Mouse (Mus musculus) A20 (cell line): Measurements from ENCODE around the gene Chrm2.

Experiments
- DNase-seq: peaks from one replicate; pipeline ENCODE4 v3.0.0-alpha.2; 2011; ENCODE audit warnings: low read depth, low spot score

Gene Chrm2

DNA sequence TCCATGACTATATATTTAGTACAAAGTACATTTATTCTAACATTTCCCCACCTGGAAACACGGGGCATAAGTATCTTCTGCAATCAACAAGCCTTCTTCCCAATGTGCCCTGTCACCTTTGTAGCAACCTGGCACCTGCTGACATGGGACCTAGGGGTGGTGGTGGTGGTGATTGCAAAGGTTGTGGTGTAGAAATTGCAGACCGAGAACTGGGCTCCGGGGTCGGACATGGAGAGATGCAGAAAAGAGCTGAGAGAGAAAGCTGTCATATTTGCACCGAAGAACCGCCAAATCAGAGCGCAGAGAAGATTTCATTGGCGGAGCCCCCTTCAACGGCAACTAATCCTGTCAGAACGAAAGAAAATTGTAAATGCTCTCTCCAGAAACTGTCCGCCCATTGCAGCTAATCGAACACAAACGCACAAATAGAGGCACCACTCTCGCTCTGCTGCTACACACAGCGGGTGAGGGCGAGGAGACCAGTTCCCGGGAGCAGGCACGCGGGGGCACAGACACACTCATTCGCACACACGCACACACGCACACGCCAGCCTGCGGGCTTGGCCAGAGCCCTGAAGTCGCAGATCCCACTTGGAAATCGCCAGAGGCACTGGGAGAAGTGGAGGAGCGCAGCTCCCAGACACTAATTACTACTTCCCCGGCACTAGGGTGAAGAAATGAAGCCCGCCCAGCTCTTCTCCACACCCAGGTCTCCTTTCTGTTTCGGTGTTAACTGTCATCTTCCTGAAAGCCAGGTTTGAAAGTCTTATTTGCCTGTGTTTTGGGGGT is at the start of gene Chrm2:
Gene Chrm2 (plus strand): TSS at position 473 of the 789 bp plus-strand sequence.
- no peak for DNase-seq

- no peak for DNase-seq
Observed at GRCm38 (mm10) chr6:36373983-36374382, 13.9 kb upstream of the Chrm2 start.

GRCm38 (mm10) chr6:36377936-36378335 is 9.9 kb upstream of the Chrm2 start:
- no peak for DNase-seq

DNA sequence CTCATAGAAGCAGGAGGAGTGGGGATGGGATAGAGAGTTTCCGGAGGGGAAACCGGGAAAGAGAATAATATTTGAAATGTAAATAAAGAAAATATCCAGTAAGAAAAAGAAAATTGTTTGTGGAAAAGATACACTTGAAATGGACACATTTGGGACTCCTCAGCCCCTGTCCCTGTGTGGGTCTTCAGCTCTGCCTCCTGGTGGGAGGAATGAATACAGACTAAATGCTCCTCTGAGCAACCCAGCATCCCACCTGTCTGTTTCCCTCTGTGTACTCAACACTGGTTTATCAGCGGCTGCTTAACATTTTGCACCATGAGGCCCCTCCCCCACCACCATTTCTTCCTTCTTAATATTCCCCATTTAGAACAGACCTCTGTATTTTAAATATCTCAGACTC is 3.8 kb upstream of the Chrm2 start:
- no peak for DNase-seq

DNA sequence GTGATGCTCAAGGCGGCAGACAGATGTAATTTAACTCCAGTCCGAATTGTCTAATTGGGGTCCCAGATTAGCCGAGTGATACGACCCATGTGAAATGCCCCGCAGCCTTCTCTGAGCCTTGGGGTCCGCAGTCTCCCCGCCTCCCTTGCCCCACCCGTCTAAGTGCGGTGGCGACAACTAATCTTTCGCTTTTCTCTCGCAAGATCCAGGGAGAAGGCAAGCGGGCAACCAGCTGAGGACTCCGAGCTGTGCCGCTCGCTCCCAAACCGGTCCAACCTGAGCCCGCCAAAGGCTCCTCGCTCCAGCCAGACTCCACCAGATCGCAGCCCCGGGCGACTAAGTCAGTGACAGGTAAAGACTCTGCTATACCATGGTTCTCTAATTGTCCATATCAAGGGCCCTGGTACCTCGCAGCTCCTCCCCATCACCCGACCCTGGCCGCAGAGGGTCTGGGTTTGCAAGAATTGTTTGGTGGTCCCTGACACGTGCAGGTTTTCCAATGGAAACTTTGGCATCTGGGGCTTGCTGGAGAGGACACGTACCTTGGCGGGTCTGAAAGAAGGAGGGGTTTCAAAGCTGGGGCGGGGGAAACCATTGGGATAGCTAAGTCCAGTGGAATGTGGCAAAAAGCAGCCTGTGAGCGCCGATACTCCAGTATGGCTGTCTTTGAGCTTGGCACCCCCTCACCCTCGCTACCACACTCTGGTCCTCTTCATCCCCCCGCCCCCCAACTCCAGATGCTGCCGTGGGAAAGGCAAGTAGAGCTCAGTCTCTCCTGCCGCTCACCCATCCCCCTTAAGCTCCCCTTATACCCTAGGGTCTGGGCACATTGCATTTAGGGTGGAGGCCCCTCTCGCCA is 746 bp downstream of the Chrm2 start:
- DNase-seq = no peak

GRCm38 (mm10) chr6:36389260-36389965 is 1.5 kb downstream of the Chrm2 start:
- no peak for DNase-seq

GRCm38 (mm10) chr6:36393705-36394104 is 5.8 kb downstream of the Chrm2 start:
- DNase-seq = no peak

DNA sequence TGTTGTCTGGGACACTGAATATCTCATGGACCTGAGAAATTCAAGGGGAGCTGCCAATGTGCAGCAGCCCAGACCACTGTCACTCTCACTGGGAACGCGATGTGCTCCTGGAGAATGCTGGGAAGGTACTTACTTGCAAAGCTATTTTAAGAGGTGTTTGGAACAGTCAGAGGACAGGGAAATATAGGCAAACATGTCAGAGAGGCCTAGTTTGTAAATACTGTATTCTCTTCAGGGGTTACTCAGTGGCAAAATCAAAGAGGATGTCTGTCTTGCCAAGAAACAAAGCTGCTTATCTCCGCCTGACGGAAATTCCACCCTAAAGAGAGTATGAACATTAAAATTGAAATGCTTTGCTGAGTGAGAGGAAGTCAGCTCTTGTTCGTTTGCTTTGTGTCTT is 17.3 kb downstream of the Chrm2 start:
- DNase-seq = no peak

- no peak for DNase-seq
Observed at GRCm38 (mm10) chr6:36409016-36409415, 21.1 kb downstream of the Chrm2 start.

- no peak for DNase-seq
Observed at GRCm38 (mm10) chr6:36410057-36410456, 22.2 kb downstream of the Chrm2 start.

GRCm38 (mm10) chr6:36419716-36420115 is 31.8 kb downstream of the Chrm2 start:
- no peak for DNase-seq

GRCm38 (mm10) chr6:36437964-36438363 is 50.1 kb downstream of the Chrm2 start:
- no peak for DNase-seq

GRCm38 (mm10) chr6:36439218-36439617 is 51.3 kb downstream of the Chrm2 start:
- DNase-seq = no peak

DNA sequence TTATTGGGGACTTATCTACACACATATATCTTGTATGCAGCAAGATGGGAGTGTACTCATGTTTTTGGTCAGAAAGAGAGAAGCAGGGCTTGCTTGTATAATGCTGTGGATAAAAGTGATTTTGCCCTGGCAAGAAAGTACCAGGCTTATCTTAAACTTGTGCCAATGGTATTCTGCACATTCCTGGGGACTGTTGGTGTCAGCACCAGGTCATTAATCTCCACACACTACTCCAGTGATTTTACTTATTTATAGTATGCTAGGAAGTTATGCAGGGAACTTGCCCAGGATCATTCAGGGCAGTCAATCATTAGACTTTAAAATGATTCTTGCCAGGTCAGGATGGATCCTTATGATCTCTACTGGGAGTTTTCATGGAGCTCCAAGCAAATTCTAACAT is 63.6 kb downstream of the Chrm2 start:
- no peak for DNase-seq

- no peak for DNase-seq
Observed at GRCm38 (mm10) chr6:36455071-36455470, 67.2 kb downstream of the Chrm2 start.

DNA sequence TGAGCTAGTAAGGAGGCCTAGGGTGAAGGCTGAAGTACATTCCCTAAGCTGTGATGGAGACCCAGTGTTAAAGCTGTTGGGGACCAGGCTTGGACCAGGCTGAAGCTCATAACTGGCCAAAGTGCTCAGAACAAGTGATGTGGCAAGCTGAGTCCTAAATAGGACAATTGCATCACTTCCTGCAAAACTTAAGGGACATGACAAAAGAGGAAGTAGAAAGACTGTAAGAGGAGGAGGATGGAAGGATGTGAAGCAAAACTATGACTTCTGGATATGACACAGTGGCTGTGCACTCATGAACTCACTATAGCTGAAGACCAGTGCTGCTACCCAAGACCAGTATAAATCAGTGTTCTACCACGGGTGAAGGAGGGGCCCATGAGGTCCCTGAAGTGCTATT is 69.1 kb downstream of the Chrm2 start:
- no peak for DNase-seq

DNA sequence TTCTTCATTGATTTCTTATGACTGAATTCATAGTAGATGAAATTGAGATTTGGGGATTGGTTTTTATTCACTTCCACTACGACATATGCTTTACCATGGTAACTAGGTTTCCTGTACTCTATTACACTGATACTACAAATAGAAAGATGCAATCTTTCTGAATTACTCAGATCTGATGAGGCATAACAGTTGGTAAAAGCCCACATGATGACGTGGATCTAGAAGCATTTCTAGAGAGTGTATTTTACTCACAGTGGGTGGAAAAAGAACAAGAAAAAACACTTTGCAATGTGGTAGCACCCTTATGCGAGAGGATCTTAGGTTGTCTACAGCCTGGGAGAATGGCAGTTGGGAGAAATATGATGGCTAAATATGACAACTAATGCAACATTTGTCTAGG is 76.1 kb downstream of the Chrm2 start:
- DNase-seq = no peak

- DNase-seq = no peak
Observed at GRCm38 (mm10) chr6:36484132-36484665, 96.3 kb downstream of the Chrm2 start.

DNA sequence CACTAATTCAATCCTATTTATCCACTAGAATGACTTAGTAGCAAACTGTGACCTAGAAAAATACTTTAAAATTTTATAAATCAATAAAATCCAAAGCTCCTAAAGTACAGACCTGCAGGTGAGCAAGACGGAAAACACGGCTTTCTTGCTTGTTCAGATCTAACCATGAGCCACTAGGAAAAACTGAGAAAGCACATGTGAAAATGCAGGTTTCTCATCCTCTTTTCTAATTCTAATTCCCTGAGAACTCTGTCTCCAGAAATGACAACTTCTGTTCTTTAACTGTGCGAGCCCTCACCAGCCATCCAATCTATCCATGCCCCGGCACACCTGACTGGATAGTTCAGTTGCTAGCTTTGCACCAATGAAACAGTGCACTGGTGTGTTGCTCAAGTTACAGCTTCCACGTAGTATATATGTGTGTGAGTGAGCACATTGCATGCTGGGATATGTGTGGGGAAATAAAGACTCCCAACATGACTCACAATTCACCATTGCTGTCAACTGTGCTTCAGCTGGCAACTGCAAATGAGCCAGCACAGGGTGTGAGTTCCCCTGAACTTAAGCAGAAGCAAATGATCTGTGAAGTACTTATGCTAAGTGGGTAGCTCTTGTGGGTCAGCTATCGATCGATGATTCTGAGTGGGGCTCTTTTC is 119.3 kb downstream of the Chrm2 start:
- DNase-seq = no peak

GRCm38 (mm10) chr6:36507946-36508345 is 120.1 kb downstream of the Chrm2 start:
- DNase-seq = no peak

DNA sequence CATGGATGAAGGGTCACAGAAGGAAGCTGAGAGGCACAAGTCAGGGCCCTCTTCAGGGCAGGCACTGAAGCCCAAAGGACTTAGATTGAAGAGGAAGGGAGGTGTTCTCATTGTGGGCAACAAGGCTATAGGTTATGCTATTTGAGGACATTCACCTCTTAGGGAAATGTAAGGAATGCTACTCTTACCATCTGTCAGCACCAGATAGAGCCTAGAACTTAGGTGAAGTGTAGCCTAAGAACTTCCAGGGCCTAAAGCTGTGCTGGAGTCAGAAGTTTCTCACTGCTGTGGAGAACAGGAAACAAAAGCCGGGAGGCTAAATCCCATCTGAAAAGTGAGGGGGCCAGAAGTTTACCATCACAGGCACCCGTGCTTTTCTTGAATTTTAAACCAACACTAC is 120.6 kb downstream of the Chrm2 start:
- no peak for DNase-seq
